Mouse (Mus musculus) brown adipose tissue, adult 24 weeks (tissue): Measurements from ENCODE around the gene Prdm10. TPM values are rescaled to one million over a fixed set of nuclear protein-coding genes. Genes with fewer than 3 reads are reported as not detected.
A peak's percentile ranks its signal among the peaks of the same experiment; 100 is the strongest.

ENCODE experiments used
- H3K27ac ChIP-seq: fragments of 200-500 bp; replicated peaks from 2 replicates; pipeline ENCODE4 v1.5.1; 2012; ENCODE audit warnings: low read depth, mild to moderate bottlenecking, low read length
- H3K4me1 ChIP-seq: fragments of 200-500 bp; 2 replicates; pipeline ENCODE4 v1.6.1; 2012; ENCODE audit warnings: low read length, mixed read lengths; ENCODE audit not compliant: control insufficient read depth, insufficient read depth, insufficient read length
- H3K4me3 ChIP-seq: fragments of 200-500 bp; 2 replicates; pipeline ENCODE4 v1.5.1; 2012; ENCODE audit warnings: low read depth, mild to moderate bottlenecking, low read length, moderate library complexity; ENCODE audit not compliant: insufficient read depth
- polyA plus RNA-seq: library from polyadenylated mRNA; stranded (reverse); fragments of >200 nt; gene quantifications from 2 replicates; pipeline ENCODE4 v1.2.4, GENCODE M21; 2012; ENCODE audit not compliant: missing spikeins, insufficient read depth, insufficient read length

Prdm10 gene
- polyA plus RNA-seq, 1 experiment: 1.7 TPM

GRCm38 (mm10) chr9:31348458-31348857, 68.1 kb downstream of the Prdm10 start:
- no peak overlapping the region for H3K4me3 ChIP-seq
- H3K27ac ChIP-seq: no peak overlapping the region

GRCm38 (mm10) chr9:31348915-31349314, 68.6 kb downstream of the Prdm10 start:
- Histone ChIP-seq H3K4me3 (no peak overlapping the region), H3K27ac (no peak overlapping the region), H3K4me1 (no peaks in the 10 kb centered on the region)

More at GRCm38 (mm10) chr9:31348458-31348857, 68.1 kb downstream of the Prdm10 start:
- H3K4me1 ChIP-seq: no peaks in the 10 kb centered on the region

- Histone ChIP-seq H3K4me3 (no peak overlapping the region), H3K4me1 (no peaks in the 10 kb centered on the region), H3K27ac (no peak overlapping the region)
These were observed 72.4 kb downstream of the Prdm10 start for GRCm38 (mm10) chr9:31352716-31353115.

- Histone ChIP-seq H3K4me1 (no peaks in the 10 kb centered on the region), H3K4me3 (no peak overlapping the region), H3K27ac (no peak overlapping the region)
These were observed 73.2 kb downstream of the Prdm10 start for GRCm38 (mm10) chr9:31353518-31353917.

GRCm38 (mm10) chr9:31354051-31354450, 73.7 kb downstream of the Prdm10 start:
- Histone ChIP-seq H3K27ac (no peak overlapping the region), H3K4me1 (no peaks in the 10 kb centered on the region)

GRCm38 (mm10) chr9:31363698-31364609, 83.6 kb downstream of the Prdm10 start:
- Histone ChIP-seq H3K4me1 (no peaks in the 10 kb centered on the region), H3K27ac (no peak overlapping the region), H3K4me3 (no peak overlapping the region)

More at GRCm38 (mm10) chr9:31354051-31354450, 73.7 kb downstream of the Prdm10 start:
- no peak overlapping the region for H3K4me3 ChIP-seq

- Histone ChIP-seq H3K4me1 (no peaks in the 10 kb centered on the region), H3K4me3 (no peak overlapping the region), H3K27ac (no peak overlapping the region)
These were observed 84.7 kb downstream of the Prdm10 start for GRCm38 (mm10) chr9:31365086-31365485.

- no peak overlapping the region for H3K27ac ChIP-seq
- no peaks in the 10 kb centered on the region for H3K4me1 ChIP-seq
- no peak overlapping the region for H3K4me3 ChIP-seq
These were observed 91.4 kb downstream of the Prdm10 start for GRCm38 (mm10) chr9:31371740-31372139.

GRCm38 (mm10) chr9:31376661-31377060, 96.3 kb downstream of the Prdm10 start:
- Histone ChIP-seq H3K4me1 (peaks cover 7% of the 10 kb centered on the region), H3K4me3 (no peak overlapping the region), H3K27ac (no peak overlapping the region)

- no peak overlapping the region for H3K27ac ChIP-seq
- no peak overlapping the region for H3K4me3 ChIP-seq
- H3K4me1 ChIP-seq: peaks cover 3% of the 10 kb centered on the region; the same call in 1 of the 2 replicates
These were observed 104.6 kb downstream of the Prdm10 start for GRCm38 (mm10) chr9:31384786-31385499.

- peak overlapping the region; percentile 71 for H3K4me3 ChIP-seq
- peaks cover 3% of the 10 kb centered on the region; the same call in 1 of the 2 replicates for H3K4me1 ChIP-seq
- H3K27ac ChIP-seq: no peak overlapping the region; the same call in 1 of the 2 replicates
These were observed 105.1 kb downstream of the Prdm10 start for GRCm38 (mm10) chr9:31385500-31385869.

- H3K4me3 ChIP-seq: peak within 1 kb of the TSS; percentile 71
- H3K27ac ChIP-seq: no peak within 1 kb of the TSS; the same call in 1 of the 2 replicates
- H3K4me1 ChIP-seq: peaks cover 3% of the 10 kb centered on the region; the same call in 1 of the 2 replicates
These were observed 105.6 kb downstream of the Prdm10 start, which contains the start of gene Nfrkb for GRCm38 (mm10) chr9:31385947-31386354. TSS of gene Nfrkb (plus strand) at chr9:31386192.

GRCm38 (mm10) chr9:31386368-31387180, 106.2 kb downstream of the Prdm10 start:
- peaks cover 3% of the 10 kb centered on the region; the same call in 1 of the 2 replicates for H3K4me1 ChIP-seq
- peak overlapping the region; percentile 71 for H3K4me3 ChIP-seq
- no peak overlapping the region for H3K27ac ChIP-seq

- H3K4me1 ChIP-seq: peaks cover 3% of the 10 kb centered on the region; the same call in 1 of the 2 replicates
- no peak overlapping the region for H3K27ac ChIP-seq
- peak overlapping the region; percentile 2; the same call in 1 of the 2 replicates for H3K4me3 ChIP-seq
These were observed 106.9 kb downstream of the Prdm10 start for GRCm38 (mm10) chr9:31387206-31387605.
